Mouse (Mus musculus) testis, adult 2 months (tissue): ENCODE data around the gene Ncan.

ENCODE experiments used
- CTCF ChIP-seq: fragments of 200-500 bp; IDR thresholded peaks from 2 replicates; pipeline ENCODE4 v1.5.1; 2012; ENCODE audit warnings: low read depth, mild to moderate bottlenecking, inconsistent platforms, low read length, moderate library complexity; ENCODE audit not compliant: control insufficient read depth, insufficient read depth, insufficient replicate concordance
- POLR2A ChIP-seq: fragments of 200-500 bp; IDR thresholded peaks from 2 replicates; pipeline ENCODE4 v1.6.1; 2012; ENCODE audit warnings: low read depth, mild to moderate bottlenecking, inconsistent platforms, low read length, moderate library complexity; ENCODE audit not compliant: control insufficient read depth

GRCm38 (mm10) chr8:70129309-70129952 is 8.8 kb upstream of the Ncan start:
- TF ChIP-seq CTCF (no peak), POLR2A (no peak)
